Mouse (Mus musculus) cerebellum, adult 2 months (tissue): ENCODE data around the gene Hpf1.

Experiments used
- CTCF ChIP-seq: fragments of 200-500 bp; IDR thresholded peaks from 2 replicates; pipeline ENCODE4 v1.5.1; 2011; ENCODE audit warnings: low read depth, mild to moderate bottlenecking, control low read depth, low read length, moderate library complexity, borderline replicate concordance; ENCODE audit not compliant: insufficient read depth
- POLR2A ChIP-seq: fragments of 200-500 bp; IDR thresholded peaks from 2 replicates; pipeline ENCODE4 v1.6.1; 2011; ENCODE audit warnings: low read length, control low read depth, borderline replicate concordance; ENCODE audit not compliant: insufficient read depth

GRCm38 (mm10) chr8:60886736-60887135 is 3.5 kb upstream of the Hpf1 start:
- TF ChIP-seq CTCF (no peak), POLR2A (no peak)
